Mouse (Mus musculus): Measurements from ENCODE around the gene Ap2b1.

DNA sequence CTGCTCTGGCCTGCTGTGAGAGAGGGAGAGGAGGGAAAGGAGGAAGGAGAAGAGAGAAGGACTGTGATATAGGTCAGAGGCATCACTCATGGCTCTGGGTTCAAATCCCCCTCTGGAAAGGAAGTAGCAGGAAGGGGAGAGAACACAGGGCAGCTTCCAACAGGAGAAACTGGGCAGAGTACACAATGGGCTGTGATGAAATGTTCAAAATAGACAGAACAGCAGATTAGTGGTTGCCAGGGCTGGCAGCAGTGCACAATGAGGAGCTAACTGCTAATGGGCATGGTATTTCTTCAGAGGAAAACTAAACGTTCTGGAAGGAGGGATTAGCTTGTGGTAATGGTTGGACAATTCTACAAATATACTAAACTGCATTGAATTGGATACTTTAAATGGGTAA is 151.7 kb downstream of the Ap2b1 start:
- no peak for TF ChIP-seq EP300 (IDR thresholded peaks at IDR 0.05; ENCODE audit: insufficient read depth, low read depth, low read length)
- TF ChIP-seq POLR2A (IDR thresholded peaks at IDR 0.05; ENCODE audit: insufficient read depth, low read depth, low read length): no peak
- no peak for TF ChIP-seq CTCF (IDR thresholded peaks at IDR 0.05)

Data from heart, adult 2 months (tissue).